Mouse (Mus musculus): ENCODE data around the gene Klhl3. TPM values are rescaled to one million over a fixed set of nuclear protein-coding genes. Genes with fewer than 3 reads are reported as not detected.

The Klhl3 gene
- total and polyA plus RNA-seq, 2 experiments = 3.2 to 4.0 TPM

GRCm38 (mm10) chr13:58131692-58132091, 18.3 kb upstream of the Klhl3 start:
- TF ChIP-seq CTCF (IDR thresholded peaks at IDR 0.05; ENCODE audit: low read depth, low read length) = no peak
- no peak for TF ChIP-seq POLR2A (IDR thresholded peaks at IDR 0.05; ENCODE audit: extremely low read depth, insufficient read depth, low read length)
- no peak for DNase-seq (ENCODE audit: extremely low read depth, low read depth, low spot score)
- no peaks in the 10 kb centered on the region for H3K36me3 ChIP-seq (ENCODE audit: control insufficient read depth, insufficient read depth, low read length)
- no peak overlapping the region for H3K4me3 ChIP-seq (ENCODE audit: insufficient read depth, low read depth, low read length)
- peaks cover 4% of the 10 kb centered on the region for H3K4me1 ChIP-seq (ENCODE audit: control insufficient read depth, insufficient read depth, low read length)
- H3K27me3 ChIP-seq (ENCODE audit: control insufficient read depth, insufficient read depth, low read length) = no peaks in the 10 kb centered on the region
- H3K27ac ChIP-seq (replicated peaks; ENCODE audit: insufficient read depth, low read depth, low read length) = no peak overlapping the region
- peaks cover 12% of the 10 kb centered on the region for H3K79me2 ChIP-seq (ENCODE audit: control insufficient read depth, insufficient read depth, low read length)
- 89% methylated on average over 3 of the region's 3 CpGs for WGBS
- no peak overlapping the region for H3K9ac ChIP-seq (ENCODE audit: low read depth, low read length)

DNA sequence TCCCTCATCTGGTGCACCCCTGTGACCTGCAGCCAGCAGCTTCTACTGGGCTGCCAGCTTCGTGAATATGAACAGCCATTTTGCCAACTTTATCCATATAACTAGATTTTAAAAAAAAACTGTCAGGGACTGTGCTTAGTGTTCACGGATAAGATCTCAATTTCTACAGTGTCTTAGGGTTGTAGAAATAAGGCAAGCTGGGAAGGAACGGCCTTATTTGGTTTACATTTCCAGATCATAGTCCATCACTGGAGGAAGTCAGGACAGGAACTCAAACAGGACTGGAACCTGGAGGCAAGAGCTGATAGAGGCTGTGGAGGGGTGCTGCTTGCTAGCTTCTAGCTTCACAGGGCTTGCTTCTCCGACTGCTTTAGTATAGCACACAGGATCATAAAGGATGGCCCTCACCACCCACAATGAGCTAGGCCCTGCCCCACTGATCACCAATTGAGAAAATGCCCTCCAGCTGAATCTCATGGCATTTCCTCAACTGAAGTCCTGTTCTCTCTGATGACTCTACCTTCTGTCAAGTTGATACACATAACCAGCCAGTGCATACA, 16.4 kb upstream of the Klhl3 start:
- peaks cover 12% of the 10 kb centered on the region for H3K79me2 ChIP-seq (ENCODE audit: control insufficient read depth, insufficient read depth, low read length)
- 22% methylated on average over 4 of the region's 4 CpGs for WGBS
- peak overlapping the region; percentile 88; the same call in 1 of the 2 replicates for H3K4me3 ChIP-seq (ENCODE audit: insufficient read depth, low read depth, low read length)
- H3K36me3 ChIP-seq (ENCODE audit: control insufficient read depth, insufficient read depth, low read length) = peaks cover 2% of the 10 kb centered on the region; the same call in 1 of the 2 replicates
- H3K27ac ChIP-seq (replicated peaks; ENCODE audit: insufficient read depth, low read depth, low read length) = peak overlapping the region; percentile 93
- TF ChIP-seq CTCF (IDR thresholded peaks at IDR 0.05; ENCODE audit: low read depth, low read length) (no peak), POLR2A (IDR thresholded peaks at IDR 0.05; ENCODE audit: extremely low read depth, insufficient read depth, low read length) (no peak)
- H3K9ac ChIP-seq (ENCODE audit: low read depth, low read length) = peak overlapping the region; percentile 90
- no peak for DNase-seq (ENCODE audit: extremely low read depth, low read depth, low spot score)
- H3K4me1 ChIP-seq (ENCODE audit: control insufficient read depth, insufficient read depth, low read length) = peaks cover 9% of the 10 kb centered on the region
- H3K27me3 ChIP-seq (ENCODE audit: control insufficient read depth, insufficient read depth, low read length) = no peaks in the 10 kb centered on the region

DNA sequence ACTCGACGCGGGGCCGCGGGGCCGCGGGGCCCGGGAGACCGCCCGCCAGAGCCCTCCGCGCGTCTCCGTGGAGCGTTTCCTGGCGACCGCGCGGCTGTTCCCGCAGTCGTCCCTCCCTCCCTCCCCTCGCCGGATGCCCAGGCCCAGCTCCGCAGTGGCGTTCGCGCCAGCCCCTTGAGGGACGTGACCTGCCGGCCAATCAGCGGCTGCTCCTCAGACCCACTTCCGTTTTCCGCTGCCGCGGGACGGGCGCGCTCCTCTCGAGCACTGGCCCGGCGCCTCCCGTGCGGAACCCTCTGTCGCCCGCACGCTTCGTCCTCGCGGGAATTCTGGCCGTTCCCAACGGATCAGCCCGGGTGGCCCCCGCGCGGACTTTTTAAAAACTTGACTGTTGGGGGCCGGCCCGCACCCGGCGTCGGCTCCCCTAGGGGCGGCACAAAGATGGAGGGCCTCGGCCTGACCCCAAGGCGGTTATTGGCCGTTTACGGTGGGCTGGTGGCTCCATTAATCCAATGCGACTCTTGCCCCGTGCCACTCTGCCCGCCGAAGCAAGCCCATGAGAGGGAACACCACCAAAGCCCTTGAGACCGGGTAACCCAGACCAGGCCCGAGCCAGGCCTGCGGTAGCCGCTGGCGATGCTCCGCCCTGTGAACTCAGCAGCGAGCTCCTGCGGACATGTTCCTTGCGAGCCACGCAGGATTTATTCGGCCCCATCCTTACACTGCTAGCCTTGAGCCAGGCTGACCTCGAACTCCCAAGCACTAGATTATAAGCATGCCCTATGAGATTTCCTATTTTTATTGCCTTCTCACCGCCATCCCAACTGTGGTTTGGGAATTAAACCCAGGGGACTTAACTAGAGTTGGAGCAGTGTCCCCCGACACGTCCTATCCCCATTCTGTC, 15.6 kb upstream of the Klhl3 start:
- WGBS = under 1% methylated on average over 83 of the region's 83 CpGs
- Histone ChIP-seq H3K36me3 (ENCODE audit: control insufficient read depth, insufficient read depth, low read length) (peaks cover 2% of the 10 kb centered on the region; the same call in 1 of the 2 replicates), H3K9ac (ENCODE audit: low read depth, low read length) (peak overlapping the region; percentile 94), H3K27me3 (ENCODE audit: control insufficient read depth, insufficient read depth, low read length) (no peaks in the 10 kb centered on the region), H3K27ac (replicated peaks; ENCODE audit: insufficient read depth, low read depth, low read length) (peak overlapping the region; percentile 95), H3K4me3 (ENCODE audit: insufficient read depth, low read depth, low read length) (peak overlapping the region; percentile 88), H3K4me1 (ENCODE audit: control insufficient read depth, insufficient read depth, low read length) (peaks cover 12% of the 10 kb centered on the region), H3K79me2 (ENCODE audit: control insufficient read depth, insufficient read depth, low read length) (peaks cover 12% of the 10 kb centered on the region)
- peak; percentile 85 for DNase-seq (ENCODE audit: extremely low read depth, low read depth, low spot score)
- no peak for TF ChIP-seq CTCF (IDR thresholded peaks at IDR 0.05; ENCODE audit: low read depth, low read length)
- TF ChIP-seq POLR2A (IDR thresholded peaks at IDR 0.05; ENCODE audit: extremely low read depth, insufficient read depth, low read length) = peak; percentile 82

DNA sequence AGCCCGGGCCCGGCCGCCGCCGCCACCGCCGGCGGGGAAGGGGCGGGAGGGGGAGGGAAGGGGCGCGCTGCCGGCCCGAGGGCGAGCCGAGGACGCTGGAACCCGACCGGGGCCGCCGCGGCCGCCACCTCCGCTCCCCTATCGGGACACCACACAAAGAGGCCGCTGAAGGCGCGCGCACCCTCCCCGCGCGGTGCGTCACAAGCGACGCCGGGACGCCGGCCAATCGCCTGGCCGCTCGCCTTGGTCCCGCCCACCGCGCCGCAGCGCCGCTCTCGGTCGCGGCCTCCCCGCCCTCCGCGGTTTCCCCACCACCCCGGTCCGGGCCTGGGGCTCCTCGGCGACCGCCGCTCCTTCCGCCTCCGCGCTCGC, 15.0 kb upstream of the Klhl3 start, which contains the start of gene Hnrnpa0:
Gene Hnrnpa0 (minus strand): TSS at position 161 of the 372 bp plus-strand sequence.
- Histone ChIP-seq H3K9ac (ENCODE audit: low read depth, low read length) (peak within 1 kb of the TSS; percentile 99), H3K27ac (replicated peaks; ENCODE audit: insufficient read depth, low read depth, low read length) (peak within 1 kb of the TSS; percentile 95), H3K36me3 (ENCODE audit: control insufficient read depth, insufficient read depth, low read length) (peaks cover 2% of the 10 kb centered on the region; the same call in 1 of the 2 replicates), H3K27me3 (ENCODE audit: control insufficient read depth, insufficient read depth, low read length) (no peaks in the 10 kb centered on the region), H3K4me3 (ENCODE audit: insufficient read depth, low read depth, low read length) (peak within 1 kb of the TSS; percentile 94), H3K4me1 (ENCODE audit: control insufficient read depth, insufficient read depth, low read length) (peaks cover 16% of the 10 kb centered on the region), H3K79me2 (ENCODE audit: control insufficient read depth, insufficient read depth, low read length) (peaks cover 12% of the 10 kb centered on the region)
- WGBS = under 1% methylated on average over 57 of the region's 62 CpGs
- TF ChIP-seq CTCF (IDR thresholded peaks at IDR 0.05; ENCODE audit: low read depth, low read length) (no peak), POLR2A (IDR thresholded peaks at IDR 0.05; ENCODE audit: extremely low read depth, insufficient read depth, low read length) (peak; percentile 88)
- DNase-seq (ENCODE audit: extremely low read depth, low read depth, low spot score) = peak; percentile 67

DNA sequence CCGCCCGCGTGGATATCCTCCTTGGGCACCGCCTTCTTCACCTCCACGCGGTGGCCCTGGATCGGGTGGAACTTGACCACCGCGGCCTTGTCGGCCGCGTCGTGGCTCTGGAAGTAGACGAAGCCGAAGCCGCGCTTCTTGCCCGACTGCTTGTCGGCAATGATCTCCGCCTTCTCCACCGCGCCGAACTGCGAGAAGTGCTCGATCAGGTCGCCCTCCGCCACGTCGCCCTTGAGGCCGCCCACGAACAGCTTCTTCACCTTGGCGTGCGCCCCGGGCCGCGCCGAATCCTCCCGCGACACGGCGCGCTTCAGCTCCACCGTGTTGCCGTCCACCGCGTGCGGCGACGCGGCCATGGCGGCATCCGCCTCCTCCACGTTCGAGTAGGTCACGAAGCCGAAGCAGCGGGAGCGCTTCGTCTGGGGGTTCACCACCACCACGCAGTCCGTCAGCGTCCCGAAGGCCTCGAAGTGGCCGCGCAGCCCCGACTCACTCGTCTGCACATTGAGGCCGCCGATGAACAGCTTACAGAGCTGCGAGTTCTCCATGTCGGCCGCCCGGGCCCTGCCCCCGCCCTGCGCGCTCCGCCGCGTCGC, 14.5 kb upstream of the Klhl3 start:
- Histone ChIP-seq H3K27ac (replicated peaks; ENCODE audit: insufficient read depth, low read depth, low read length) (peak overlapping the region; percentile 93), H3K36me3 (ENCODE audit: control insufficient read depth, insufficient read depth, low read length) (peaks cover 2% of the 10 kb centered on the region; the same call in 1 of the 2 replicates), H3K79me2 (ENCODE audit: control insufficient read depth, insufficient read depth, low read length) (peaks cover 12% of the 10 kb centered on the region), H3K9ac (ENCODE audit: low read depth, low read length) (peak overlapping the region; percentile 99), H3K27me3 (ENCODE audit: control insufficient read depth, insufficient read depth, low read length) (no peaks in the 10 kb centered on the region), H3K4me3 (ENCODE audit: insufficient read depth, low read depth, low read length) (peak overlapping the region; percentile 94), H3K4me1 (ENCODE audit: control insufficient read depth, insufficient read depth, low read length) (peaks cover 16% of the 10 kb centered on the region)
- peak; percentile 29 for DNase-seq (ENCODE audit: extremely low read depth, low read depth, low spot score)
- TF ChIP-seq POLR2A (IDR thresholded peaks at IDR 0.05; ENCODE audit: extremely low read depth, insufficient read depth, low read length) = no peak
- no peak for TF ChIP-seq CTCF (IDR thresholded peaks at IDR 0.05; ENCODE audit: low read depth, low read length)
- 1% methylated on average over 78 of the region's 81 CpGs for WGBS
